Mouse (Mus musculus) forebrain, postnatal 0 days (tissue): ENCODE data around the gene Ms4a1. TPM values are rescaled to one million over a fixed set of nuclear protein-coding genes. Genes with fewer than 3 reads are reported as not detected.
"Not testable (repeated sequence)": the region's sequence is repeated elsewhere in the genome, so short reads cannot be mapped to it uniquely, and the experiment has no call there.

ENCODE experiments used
- ATAC-seq: fragments of 200-750 bp; cut with Nextera tagmentation; 2 replicates; pipeline ENCODE4 v1.8.0; 2017; ENCODE audit warnings: mild to moderate bottlenecking, moderate library complexity
- DNase-seq: peaks from one replicate; pipeline ENCODE4 v3.0.0-alpha.2; 2015
- H3K27ac ChIP-seq: fragments of 300-500 bp; sonication (generic); 2 replicates; pipeline ENCODE4 v1.5.1; 2014; ENCODE audit warnings: low read depth, mild to moderate bottlenecking, antibody characterized with exemption, low read length, moderate library complexity, mixed read lengths
- H3K27me3 ChIP-seq: fragments of 300-500 bp; sonication (generic); 2 replicates; pipeline ENCODE4 v1.6.1; 2014; ENCODE audit warnings: mild to moderate bottlenecking, low read length, mixed read lengths; ENCODE audit not compliant: insufficient read depth
- H3K36me3 ChIP-seq: fragments of 300-500 bp; sonication (generic); 2 replicates; pipeline ENCODE4 v1.6.1; 2014; ENCODE audit warnings: mild to moderate bottlenecking, moderate library complexity; ENCODE audit not compliant: insufficient read depth
- H3K4me1 ChIP-seq: fragments of 300-500 bp; sonication (generic); 2 replicates; pipeline ENCODE4 v1.6.1; 2014; ENCODE audit warnings: antibody characterized with exemption; ENCODE audit not compliant: insufficient read depth
- H3K4me2 ChIP-seq: fragments of 300-500 bp; sonication (generic); 2 replicates; pipeline ENCODE4 v1.6.1; 2014; ENCODE audit warnings: low read depth, mild to moderate bottlenecking, moderate library complexity
- H3K4me3 ChIP-seq: fragments of 300-500 bp; sonication (generic); 2 replicates; pipeline ENCODE4 v1.5.1; 2014; ENCODE audit warnings: low read depth, low read length, mixed read lengths
- H3K9ac ChIP-seq: fragments of 300-500 bp; sonication (generic); 2 replicates; pipeline ENCODE4 v1.6.1; 2014; ENCODE audit warnings: mild to moderate bottlenecking
- H3K9me3 ChIP-seq: fragments of 300-500 bp; sonication (generic); 2 replicates; pipeline ENCODE4 v1.6.1; 2016; ENCODE audit warnings: low read length
- CTCF ChIP-seq: sonication (generic); IDR thresholded peaks from 2 replicates; pipeline ENCODE4 v1.5.1; 2016; ENCODE audit warnings: antibody characterized with exemption, control low read depth, low read depth
- WGBS: fragments of 180-500 bp; shearing (Covaris S2); extraction: QIAGEN DNeasy Blood & Tissue Kit; methylation state at CpG from one replicate; pipeline ENCODE4 v1.1.7; 2014; 5-methylcytosine and 5-hydroxymethylcytosine counted together
- polyA plus RNA-seq: library from polyadenylated mRNA; unstranded; fragments of >200 nt; fragmentation: Nextera tagmentation; extraction: Ambion mirVana; gene quantifications from 2 replicates; pipeline ENCODE4 v1.2.1, GENCODE M21; 2015
- total RNA-seq: library from RNA; depleted of rRNA; stranded (reverse); fragments of >200 nt; gene quantifications from 2 replicates; pipeline ENCODE4 v1.2.3, GENCODE M21; 2014; rRNA removed

Ms4a1 gene
- total RNA-seq (0.14 TPM in 1 of 2 replicates, not detected in the other), polyA plus RNA-seq (0.05 TPM in 1 of 2 replicates, not detected in the other)

DNA sequence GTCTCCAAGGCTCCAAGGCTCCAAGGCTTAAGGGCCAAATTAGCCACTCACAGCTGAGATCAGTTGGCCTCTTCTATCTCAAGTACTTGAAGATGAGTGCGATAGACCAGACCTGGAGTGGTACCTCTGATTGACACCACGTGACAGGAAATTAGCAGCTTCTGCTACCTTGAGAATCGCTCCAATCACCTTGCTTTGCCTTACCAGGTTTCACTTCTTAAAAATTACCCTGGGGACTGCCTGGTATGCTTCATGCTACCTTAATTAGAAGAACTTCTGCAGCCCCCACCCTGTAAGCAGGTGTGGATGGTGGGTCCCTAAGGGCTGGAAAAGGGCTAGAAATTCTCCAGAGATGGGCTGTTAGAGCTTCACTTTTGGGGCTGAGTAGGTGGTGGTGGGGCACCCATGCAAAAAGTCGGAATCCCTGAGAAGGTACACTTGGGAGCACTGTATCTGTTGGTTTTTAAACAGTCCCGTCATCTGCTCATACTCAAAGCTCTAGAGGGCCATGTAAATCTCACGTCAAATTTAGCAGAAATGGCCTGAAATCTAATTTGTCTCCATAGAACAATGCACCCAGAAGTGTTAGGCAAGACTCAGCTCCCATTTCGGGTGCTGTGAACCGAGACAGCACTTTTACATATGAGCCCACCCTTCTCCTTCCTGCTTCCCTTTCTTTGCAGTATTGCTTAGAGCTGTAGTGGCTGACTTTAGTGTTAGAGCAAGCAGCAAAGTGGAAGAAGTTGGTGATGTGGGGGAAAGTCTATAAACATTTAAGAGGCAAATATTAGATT lies at the start of gene Ms4a1:
Gene Ms4a1, minus strand, starts transcription at position 190 of the 794 bp plus-strand sequence.
- Histone ChIP-seq H3K27me3 (no peaks in the 10 kb centered on the region), H3K9ac (no peak within 1 kb of the TSS), H3K27ac (no peak within 1 kb of the TSS), H3K4me1 (no peaks in the 10 kb centered on the region), H3K4me2 (no peak within 1 kb of the TSS), H3K36me3 (no peaks in the 10 kb centered on the region), H3K4me3 (no peak within 1 kb of the TSS), H3K9me3 (no peaks in the 10 kb centered on the region)
- DNase-seq (no peak), ATAC-seq (no peak)
- no peak for TF ChIP-seq CTCF
- WGBS = 89% methylated on average over 8 of the region's 8 CpGs

DNA sequence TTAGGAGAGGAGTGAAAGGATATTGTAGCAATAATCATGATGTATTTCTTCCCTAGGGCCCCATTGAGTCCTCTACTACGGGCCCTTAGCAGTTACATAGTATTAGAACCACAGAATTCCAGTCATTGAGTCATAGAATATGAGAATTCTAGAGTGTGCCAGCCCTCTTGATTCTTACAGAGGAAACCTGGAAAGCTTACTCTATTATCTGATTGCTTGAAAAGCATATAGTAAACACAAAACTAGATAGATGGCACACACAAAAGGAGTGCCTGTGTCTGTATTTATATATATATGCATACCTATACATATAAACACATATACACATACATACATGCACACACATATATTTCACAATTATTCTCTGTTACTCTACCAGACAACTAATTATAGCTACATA lies 48.3 kb upstream of the Ms4a1 start, which contains the start of gene Ms4a14:
Gene Ms4a14, minus strand, starts transcription at position 101 of the 400 bp plus-strand sequence.
- Histone ChIP-seq H3K36me3 (no peaks in the 10 kb centered on the region), H3K9me3 (no peaks in the 10 kb centered on the region), H3K4me2 (no peak within 1 kb of the TSS), H3K27ac (no peak within 1 kb of the TSS), H3K27me3 (no peaks in the 10 kb centered on the region), H3K4me3 (no peak within 1 kb of the TSS), H3K4me1 (no peaks in the 10 kb centered on the region), H3K9ac (no peak within 1 kb of the TSS)
- no peak for TF ChIP-seq CTCF
- WGBS = 74% methylated on average over 1 of the region's 1 CpGs
- DNase-seq (no peak), ATAC-seq (no peak)

- ATAC-seq (no peak), DNase-seq (no peak)
- Histone ChIP-seq H3K36me3 (no peaks in the 10 kb centered on the region), H3K9me3 (no peaks in the 10 kb centered on the region), H3K4me3 (no peak overlapping the region), H3K4me2 (no peak overlapping the region), H3K4me1 (no peaks in the 10 kb centered on the region), H3K9ac (no peak overlapping the region), H3K27ac (no peak overlapping the region), H3K27me3 (no peaks in the 10 kb centered on the region)
- TF ChIP-seq CTCF = no peak
Observed at GRCm38 (mm10) chr19:11308888-11309287, 42.8 kb upstream of the Ms4a1 start.

DNA sequence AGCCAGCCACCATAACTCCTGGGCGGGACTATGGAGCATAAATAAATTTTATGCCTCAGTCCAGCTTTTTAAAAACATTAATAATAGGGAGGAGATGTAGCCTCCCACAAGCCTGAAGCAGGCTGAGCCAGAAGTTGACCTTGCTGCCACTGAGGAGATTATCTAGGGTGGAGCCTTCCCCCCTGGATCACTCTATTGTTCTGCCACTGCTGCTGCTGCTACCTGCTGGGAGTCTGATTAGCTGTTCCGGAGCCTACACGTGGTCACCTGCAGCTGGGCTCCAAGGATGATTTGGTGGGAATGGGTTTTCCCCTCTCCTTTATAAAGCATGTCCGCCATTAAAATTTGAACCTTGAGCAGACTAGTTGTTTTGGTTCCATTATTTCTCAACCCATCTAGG lies 33.5 kb upstream of the Ms4a1 start:
- H3K9ac ChIP-seq, H3K4me2 ChIP-seq, H3K9me3 ChIP-seq, ATAC-seq, H3K4me3 ChIP-seq, H3K27me3 ChIP-seq, H3K36me3 ChIP-seq, DNase-seq, H3K27ac ChIP-seq, H3K4me1 ChIP-seq: not testable (repeated sequence)
- 27% methylated on average over 4 of the region's 4 CpGs for WGBS

DNA sequence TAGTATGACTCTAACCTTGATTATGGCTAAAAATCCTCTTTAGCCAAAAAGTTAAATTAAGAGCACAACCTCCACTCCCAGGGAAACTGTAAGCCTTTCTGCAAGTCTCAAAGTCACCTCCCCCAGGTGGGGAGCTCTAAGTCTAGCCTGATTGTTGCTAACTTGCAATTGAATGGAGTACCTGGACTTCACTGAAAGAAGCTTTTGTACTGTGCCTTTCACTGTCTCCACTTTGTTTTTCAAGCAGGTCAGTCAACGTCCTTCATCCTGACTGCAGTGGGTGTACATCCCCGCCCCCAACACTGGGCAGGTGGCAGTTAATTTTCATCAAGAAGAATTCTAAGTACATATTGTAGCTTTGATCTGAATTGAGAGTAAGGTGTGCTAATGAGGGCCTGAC lies 32.9 kb upstream of the Ms4a1 start:
- Histone ChIP-seq H3K27ac (no peak overlapping the region), H3K27me3 (no peaks in the 10 kb centered on the region), H3K4me2 (no peak overlapping the region), H3K9ac (no peak overlapping the region), H3K4me3 (no peak overlapping the region), H3K4me1 (no peaks in the 10 kb centered on the region), H3K9me3 (no peaks in the 10 kb centered on the region), H3K36me3 (no peaks in the 10 kb centered on the region)
- no peak for TF ChIP-seq CTCF
- no peak for ATAC-seq
- DNase-seq = no peak
- 30% methylated on average over 2 of the region's 2 CpGs for WGBS

DNA sequence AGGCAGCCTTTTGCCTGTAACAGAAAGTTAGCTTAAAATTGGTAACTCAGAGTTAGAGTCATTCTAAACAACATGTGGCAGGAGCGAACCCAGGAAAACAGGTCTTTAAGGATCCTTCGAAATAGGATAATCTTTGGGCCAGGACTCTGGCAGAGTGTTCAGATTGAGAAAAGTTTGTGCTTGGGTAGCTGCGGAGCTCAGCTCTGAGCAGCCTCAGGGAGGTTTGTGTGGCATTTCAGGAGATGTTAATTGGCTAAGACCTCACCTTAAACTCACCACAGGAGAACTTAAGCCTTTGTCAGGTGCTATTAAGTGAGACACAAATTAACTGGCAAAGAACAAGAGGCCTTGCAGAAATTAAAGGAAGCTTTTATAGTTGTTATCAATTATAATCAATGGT lies 27.6 kb upstream of the Ms4a1 start:
- not testable (repeated sequence) for DNase-seq, H3K36me3 ChIP-seq, H3K27me3 ChIP-seq, H3K4me3 ChIP-seq, H3K9me3 ChIP-seq, H3K4me1 ChIP-seq, H3K27ac ChIP-seq, ATAC-seq, H3K9ac ChIP-seq
- peak overlapping the region; percentile 50; the same call in 1 of the 2 replicates for H3K4me2 ChIP-seq
- 8% methylated on average over 3 of the region's 3 CpGs for WGBS

GRCm38 (mm10) chr19:11292990-11293389 lies 26.9 kb upstream of the Ms4a1 start:
- Histone ChIP-seq H3K4me2 (peak overlapping the region; percentile 50), H3K36me3 (no peaks in the 10 kb centered on the region), H3K9ac (peak overlapping the region; percentile 33), H3K27me3 (no peaks in the 10 kb centered on the region), H3K4me1 (no peaks in the 10 kb centered on the region), H3K27ac (no peak overlapping the region), H3K9me3 (no peaks in the 10 kb centered on the region), H3K4me3 (peak overlapping the region; percentile 32)
- DNase-seq (peak; percentile 35), ATAC-seq (no peak)
- WGBS = 7% methylated on average over 12 of the region's 12 CpGs
- TF ChIP-seq CTCF = no peak
